Mouse (Mus musculus): Measurements from ENCODE around the gene Cdc14a. TPM values are rescaled to one million over a fixed set of nuclear protein-coding genes. Genes with fewer than 3 reads are reported as not detected.
A peak's percentile ranks its signal among the peaks of the same experiment; 100 is the strongest.

Cdc14a gene
- polyA plus RNA-seq, 1 experiment from 2014 or later = 7.1 TPM

- CTCF ChIA-PET = no interaction called here
- H3K27me3 ChIP-seq = no peaks in the 10 kb centered on the region
- DNase-seq (ENCODE audit: low read depth, low spot score) (peak; percentile 95), ATAC-seq (peak; percentile 99)
- TF ChIP-seq CTCF (IDR thresholded peaks at IDR 0.05) = no peak
- in situ Hi-C loops (cut with MboI; ENCODE audit: low pct_unique_long_range_greater_than_20kb) = no loop called here
- POLR2A ChIA-PET = interaction anchor here (0.7 kb wide), 1 partner anchor 434 kb away, joined by 4 read pairs; no protein-coding TSS in a partner anchor
Measured at GRCm38 (mm10) chr3:116380319-116380718, 43.5 kb downstream of the Cdc14a start.

GRCm38 (mm10) chr3:116375442-116375841, 48.4 kb downstream of the Cdc14a start:
- ChIA-PET CTCF (interaction anchor here (2.0 kb wide), 1 partner anchor 10 kb away, joined by 7 read pairs; no protein-coding TSS in a partner anchor), POLR2A (no interaction called here)
- DNase-seq (ENCODE audit: low read depth, low spot score) (no peak), ATAC-seq (no peak)
- no peak for TF ChIP-seq CTCF (IDR thresholded peaks at IDR 0.05)
- in situ Hi-C loops (cut with MboI; ENCODE audit: low pct_unique_long_range_greater_than_20kb) = no loop called here
- H3K27me3 ChIP-seq = no peaks in the 10 kb centered on the region

- in situ Hi-C loops (cut with MboI; ENCODE audit: low pct_unique_long_range_greater_than_20kb) = no loop called here
Measured at GRCm38 (mm10) chr3:116374486-116374885, 49.3 kb downstream of the Cdc14a start.

GRCm38 (mm10) chr3:116373196-116373595, 50.6 kb downstream of the Cdc14a start:
- DNase-seq (ENCODE audit: low read depth, low spot score) (no peak), ATAC-seq (no peak)
- no peaks in the 10 kb centered on the region for H3K27me3 ChIP-seq
- POLR2A ChIA-PET = interaction anchor here (0.7 kb wide), 1 partner anchor 384 kb away, joined by 5 read pairs; no protein-coding TSS in a partner anchor
- CTCF ChIA-PET = no interaction called here
- in situ Hi-C loops (cut with MboI; ENCODE audit: low pct_unique_long_range_greater_than_20kb) = no loop called here
- no peak for TF ChIP-seq CTCF (IDR thresholded peaks at IDR 0.05)

More at GRCm38 (mm10) chr3:116374486-116374885, 49.3 kb downstream of the Cdc14a start:
- no peak for TF ChIP-seq CTCF (IDR thresholded peaks at IDR 0.05)
- ChIA-PET POLR2A (no interaction called here), CTCF (no interaction called here)
- ATAC-seq = no peak
- H3K27me3 ChIP-seq = no peaks in the 10 kb centered on the region
- DNase-seq (ENCODE audit: low read depth, low spot score) = no peak

GRCm38 (mm10) chr3:116368868-116369437, 54.9 kb downstream of the Cdc14a start:
- in situ Hi-C loops (cut with MboI; ENCODE audit: low pct_unique_long_range_greater_than_20kb) = no loop called here
- CTCF ChIA-PET = interaction anchor here (1.3 to 2.0 kb wide), 3 partner anchors 16 to 54 kb away, joined by 3 to 5 read pairs (median 4); no protein-coding TSS in a partner anchor
- no peak for TF ChIP-seq CTCF (IDR thresholded peaks at IDR 0.05)
- peak; percentile 77 for DNase-seq (ENCODE audit: low read depth, low spot score)
- peak; percentile 58 for ATAC-seq
- POLR2A ChIA-PET = interaction anchor here (0.6 to 0.7 kb wide), 2 partner anchors 11 to 15 kb away, joined by 3 read pairs; no protein-coding TSS in a partner anchor
- no peaks in the 10 kb centered on the region for H3K27me3 ChIP-seq

GRCm38 (mm10) chr3:116366125-116366524, 57.7 kb downstream of the Cdc14a start:
- TF ChIP-seq CTCF (IDR thresholded peaks at IDR 0.05) = no peak
- H3K27me3 ChIP-seq = no peaks in the 10 kb centered on the region
- DNase-seq (ENCODE audit: low read depth, low spot score) = no peak
- POLR2A ChIA-PET = no interaction called here
- ATAC-seq = no peak
- in situ Hi-C loops (cut with MboI; ENCODE audit: low pct_unique_long_range_greater_than_20kb) = no loop called here
- CTCF ChIA-PET = interaction anchor here (1.2 to 2.3 kb wide), 6 partner anchors 10 to 39 kb away, joined by 3 to 13 read pairs (median 5); no protein-coding TSS in a partner anchor

GRCm38 (mm10) chr3:116361906-116362305, 61.9 kb downstream of the Cdc14a start:
- in situ Hi-C loops (cut with MboI; ENCODE audit: low pct_unique_long_range_greater_than_20kb) = no loop called here
- POLR2A ChIA-PET = interaction anchor here (0.6 to 0.7 kb wide), 2 partner anchors 11 to 185 kb away, joined by 3 to 5 read pairs; no protein-coding TSS in a partner anchor
- ATAC-seq (no peak), DNase-seq (ENCODE audit: low read depth, low spot score) (no peak)
- CTCF ChIA-PET = interaction anchor here (1.2 to 2.2 kb wide), 3 partner anchors 15 to 34 kb away, joined by 3 to 6 read pairs (median 4); no protein-coding TSS in a partner anchor
- TF ChIP-seq CTCF (IDR thresholded peaks at IDR 0.05) = no peak
- H3K27me3 ChIP-seq = no peaks in the 10 kb centered on the region

- no peak for DNase-seq (ENCODE audit: low read depth, low spot score)
- POLR2A ChIA-PET = interaction anchor here (0.6 kb wide), 1 partner anchor 11 kb away, joined by 3 read pairs; no protein-coding TSS in a partner anchor
- ATAC-seq = no peak
- H3K27me3 ChIP-seq = no peaks in the 10 kb centered on the region
- CTCF ChIA-PET = interaction anchor here (1.0 to 2.2 kb wide), 4 partner anchors 12 to 33 kb away, joined by 3 to 6 read pairs (median 4); no protein-coding TSS in a partner anchor
- no peak for TF ChIP-seq CTCF (IDR thresholded peaks at IDR 0.05)
- in situ Hi-C loops (cut with MboI; ENCODE audit: low pct_unique_long_range_greater_than_20kb) = no loop called here
Measured at GRCm38 (mm10) chr3:116361101-116361500, 62.7 kb downstream of the Cdc14a start.

GRCm38 (mm10) chr3:116357866-116358265, 66.0 kb downstream of the Cdc14a start:
- ChIA-PET POLR2A (interaction anchor here (1.9 kb wide), 1 partner anchor 130 kb away, joined by 4 read pairs; no protein-coding TSS in a partner anchor), CTCF (interaction anchor here (1.0 to 1.4 kb wide), 2 partner anchors 9 to 22 kb away, joined by 3 to 4 read pairs; no protein-coding TSS in a partner anchor)
- in situ Hi-C loops (cut with MboI; ENCODE audit: low pct_unique_long_range_greater_than_20kb) = no loop called here
- H3K27me3 ChIP-seq = no peaks in the 10 kb centered on the region
- no peak for TF ChIP-seq CTCF (IDR thresholded peaks at IDR 0.05)
- no peak for DNase-seq (ENCODE audit: low read depth, low spot score)
- ATAC-seq = no peak

- no peaks in the 10 kb centered on the region for H3K27me3 ChIP-seq
- CTCF ChIA-PET = interaction anchor here (1.4 kb wide), 1 partner anchor 22 kb away, joined by 3 read pairs; no protein-coding TSS in a partner anchor
- TF ChIP-seq CTCF (IDR thresholded peaks at IDR 0.05) = no peak
- ATAC-seq (no peak), DNase-seq (ENCODE audit: low read depth, low spot score) (no peak)
- POLR2A ChIA-PET = interaction anchor here (1.9 kb wide), 1 partner anchor 131 kb away, joined by 4 read pairs; no protein-coding TSS in a partner anchor
- in situ Hi-C loops (cut with MboI; ENCODE audit: low pct_unique_long_range_greater_than_20kb) = no loop called here
Measured at GRCm38 (mm10) chr3:116357180-116357579, 66.7 kb downstream of the Cdc14a start.

Measured in Patski (cell line).